In genomic region chr8:44937905-44938642, GRCm38 (mm10) we compare ENCODE assay signal across 8 mouse cellular contexts. TPM values are rescaled to one million over a fixed set of nuclear protein-coding genes. Genes with fewer than 3 reads are reported as not detected.
A peak's percentile ranks its signal among the peaks of the same experiment; 100 is the strongest.
DNase-seq lines count a peak whose midpoint lies in the region; ATAC-seq and TF ChIP-seq lines count a peak whose summit lies in the region.

No protein-coding gene starts in this region.

- H3K4me2 ChIP-seq in hindbrain, embryonic 12.5 days (replicated peaks): peak overlapping the region; percentile 84
- H3K4me2 ChIP-seq in lung, embryonic 14.5 days: peak overlapping the region; percentile 82

- CTCF ChIA-PET in Patski (lab: Charles Lee): interaction anchor here (1.2 to 4.0 kb wide), 3 partner anchors 23 to 74 kb away, joined by 3 to 17 read pairs (median 6); no protein-coding TSS in a partner anchor

- no peak for TF ChIP-seq CTCF in Patski (IDR thresholded peaks at IDR 0.05)
- TF ChIP-seq CTCF in lung, embryonic 14.5 days (IDR thresholded peaks at IDR 0.05; ENCODE audit: low read depth): no peak

- no peaks in the 10 kb centered on the region for H3K36me3 ChIP-seq in hindbrain, embryonic 12.5 days
- H3K36me3 ChIP-seq in lung, embryonic 14.5 days (ENCODE audit: insufficient read depth): no peaks in the 10 kb centered on the region

- H3K27ac ChIP-seq in hindbrain, embryonic 12.5 days: peak overlapping the region; percentile 84
- peak overlapping the region; percentile 93 for H3K27ac ChIP-seq in lung, embryonic 14.5 days (ENCODE audit: low read depth)

- no peaks in the 10 kb centered on the region for H3K27me3 ChIP-seq in Patski
- H3K27me3 ChIP-seq in hindbrain, embryonic 12.5 days: no peaks in the 10 kb centered on the region
- no peaks in the 10 kb centered on the region for H3K27me3 ChIP-seq in lung, embryonic 14.5 days (ENCODE audit: insufficient read depth, low read length)

- under 1% methylated on average over 85 of the region's 87 CpGs for WGBS in hindbrain, embryonic 12.5 days
- under 1% methylated on average over 83 of the region's 87 CpGs for WGBS in lung, embryonic 14.5 days

- H3K9ac ChIP-seq in hindbrain, embryonic 12.5 days: peak overlapping the region; percentile 67
- H3K9ac ChIP-seq in lung, embryonic 14.5 days: peak overlapping the region; percentile 75

- in situ Hi-C loops in Patski (cut with MboI; ENCODE audit: low pct_unique_long_range_greater_than_20kb): loop anchor here (5.0 to 25.0 kb wide), 5 partner anchors 74 to 913 kb away; no protein-coding TSS in a partner anchor

- H3K4me1 ChIP-seq in hindbrain, embryonic 12.5 days: peaks cover 9% of the 10 kb centered on the region
- no peaks in the 10 kb centered on the region for H3K4me1 ChIP-seq in lung, embryonic 14.5 days (ENCODE audit: insufficient read depth)

- peak overlapping the region; percentile 69 for H3K4me3 ChIP-seq in hindbrain, embryonic 12.5 days
- peak overlapping the region; percentile 68 for H3K4me3 ChIP-seq in lung, embryonic 14.5 days (ENCODE audit: low read depth, low read length)

- ATAC-seq in Patski: peak; percentile 73
- peak; percentile 91 for ATAC-seq in hindbrain, embryonic 12.5 days (ENCODE audit: low FRiP score)
- peak; percentile 80 for ATAC-seq in lung, embryonic 14.5 days (ENCODE audit: insufficient read depth)

- H3K9me3 ChIP-seq in hindbrain, embryonic 12.5 days (replicated peaks): no peaks in the 10 kb centered on the region
- H3K9me3 ChIP-seq in lung, embryonic 14.5 days (ENCODE audit: low read depth, low read length): no peaks in the 10 kb centered on the region

- no peak for DNase-seq in Patski (ENCODE audit: low read depth, low spot score)
- peak; percentile 95 for DNase-seq in cerebellum, postnatal 14 days
- DNase-seq in frontal cortex, postnatal 36 days (ENCODE audit: low spot score in 2 of 2): peak; percentile 87 to 89
- DNase-seq in layer of hippocampus, postnatal 10 days (ENCODE audit: low spot score in 2 of 2): peak; percentile 89 to 95
- DNase-seq in lung, embryonic 14.5 days: peak; percentile 97
- peak; percentile 91 for DNase-seq in ovary, postnatal 10 days (ENCODE audit: low spot score)
- DNase-seq in urinary bladder, adult 18-20 months (ENCODE audit: low spot score in 2 of 2): peak; percentile 92 to 93

- POLR2A ChIA-PET in Patski (lab: Charles Lee): interaction anchor here (0.7 to 2.3 kb wide), 4 partner anchors 36 to 73 kb away, joined by 4 to 5 read pairs (median 4); no protein-coding TSS in a partner anchor

RNA-seq across cellular contexts. Expression of gene Fat1, which starts 2.8 kb away (rescaled TPM):
- 125 TPM for polyA plus RNA-seq in Patski (2021)
- 19.6 and 24.3 TPM in 2 replicates for polyA plus RNA-seq in hindbrain, embryonic 12.5 days (2016; fragmentation: Nextera tagmentation; extraction: Ambion mirVana)
- total RNA-seq in layer of hippocampus, postnatal 10 days (2021): 10 to 100 TPM; 43.1 to 43.4 TPM
- polyA plus RNA-seq in lung, embryonic 14.5 days (2014; fragmentation: Nextera tagmentation; extraction: Ambion mirVana): 30.6 and 32.1 TPM in 2 replicates
